In genomic region chr8:120177318-120178123, GRCm38 (mm10) we compare ENCODE assay signal across 7 mouse cellular contexts. TPM values are rescaled to one million over a fixed set of nuclear protein-coding genes. Genes with fewer than 3 reads are reported as not detected.
DNase-seq lines count a peak whose midpoint lies in the region; ATAC-seq and TF ChIP-seq lines count a peak whose summit lies in the region.

Fam92b (minus strand) TSS chr8:120177466.

- no peak within 1 kb of the TSS for H3K4me3 ChIP-seq in MEL (ENCODE audit: control insufficient read depth in 1 of 2, insufficient read depth in 1 of 2, low read depth in 2 of 2, low read length in 2 of 2)
- peak within 1 kb of the TSS; percentile 52 for H3K4me3 ChIP-seq in forebrain, embryonic 10.5 days
- H3K4me3 ChIP-seq in hindbrain, embryonic 16.5 days (ENCODE audit: low read length): no peak within 1 kb of the TSS
- H3K4me3 ChIP-seq in limb, embryonic 15.5 days: no peak within 1 kb of the TSS
- H3K4me3 ChIP-seq in myocyte: no peak within 1 kb of the TSS
- peak within 1 kb of the TSS; percentile 20 for H3K4me3 ChIP-seq in stomach, embryonic 16.5 days (replicated peaks; ENCODE audit: low read length)

- H3K36me3 ChIP-seq in MEL (ENCODE audit: control insufficient read depth in 1 of 2, insufficient read depth in 2 of 2, low read length in 2 of 2) (no peaks in the 10 kb centered on the region), myocyte (ENCODE audit: control insufficient read depth, insufficient read depth) (no peaks in the 10 kb centered on the region)
- H3K36me3 ChIP-seq in forebrain, embryonic 10.5 days (replicated peaks): no peaks in the 10 kb centered on the region
- no peaks in the 10 kb centered on the region for H3K36me3 ChIP-seq in hindbrain, embryonic 16.5 days (ENCODE audit: control insufficient read depth, insufficient read depth, low read length)
- H3K36me3 ChIP-seq in limb, embryonic 15.5 days: no peaks in the 10 kb centered on the region
- H3K36me3 ChIP-seq in stomach, embryonic 16.5 days (ENCODE audit: control insufficient read depth, insufficient read depth, low read length): no peaks in the 10 kb centered on the region

- H3K9ac ChIP-seq in MEL (ENCODE audit: control insufficient read depth, low read depth, low read length, poor library complexity, severe bottlenecking): no peak within 1 kb of the TSS
- peak within 1 kb of the TSS; percentile 43; the same call in 1 of the 2 replicates for H3K9ac ChIP-seq in hindbrain, embryonic 16.5 days (ENCODE audit: low read depth, low read length)
- no peak within 1 kb of the TSS for H3K9ac ChIP-seq in limb, embryonic 15.5 days
- peak within 1 kb of the TSS; percentile 42; the same call in 1 of the 2 replicates for H3K9ac ChIP-seq in stomach, embryonic 16.5 days (ENCODE audit: low read length)

- ATAC-seq in hindbrain, embryonic 16.5 days: peak; percentile 82
- peak; percentile 57 for ATAC-seq in limb, embryonic 15.5 days (ENCODE audit: insufficient number of reproducible peaks, low FRiP score, low TSS enrichment, low read depth)
- peak; percentile 86 for ATAC-seq in stomach, embryonic 16.5 days (ENCODE audit: insufficient read depth, low FRiP score)

- TF ChIP-seq POLR2A in MEL (IDR thresholded peaks at IDR 0.05; ENCODE audit: control insufficient read depth in 1 of 2, insufficient read depth in 1 of 2, low read depth in 1 of 2, low read length in 2 of 2, poor library complexity in 1 of 2): no peak
- TF ChIP-seq POLR2A in myocyte (IDR thresholded peaks at IDR 0.05; ENCODE audit: insufficient read length, low read depth): no peak

- no peaks in the 10 kb centered on the region for H3K4me1 ChIP-seq in MEL (ENCODE audit: control insufficient read depth in 1 of 2, insufficient read depth in 2 of 2, low read length in 2 of 2)
- H3K4me1 ChIP-seq in forebrain, embryonic 10.5 days: peaks cover 69% of the 10 kb centered on the region
- peaks cover 29% of the 10 kb centered on the region for H3K4me1 ChIP-seq in hindbrain, embryonic 16.5 days (ENCODE audit: control insufficient read depth, insufficient read depth, low read depth, low read length)
- peaks cover 40% of the 10 kb centered on the region for H3K4me1 ChIP-seq in limb, embryonic 15.5 days
- peaks cover 22% of the 10 kb centered on the region for H3K4me1 ChIP-seq in stomach, embryonic 16.5 days (ENCODE audit: control insufficient read depth, insufficient read depth, low read length)

- DNase-seq in CD4-positive helper T cell, adult 2 months (ENCODE audit: low read depth, low spot score): peak; percentile 48
- DNase-seq in MEL (ENCODE audit: low read depth, low spot score): peak; percentile 34
- peak; percentile 91 for DNase-seq in forebrain, embryonic 10.5 days (ENCODE audit: extremely low spot score, low spot score)

- no peaks in the 10 kb centered on the region for H3K79me2 ChIP-seq in MEL (ENCODE audit: control insufficient read depth, insufficient read depth, low read length, poor library complexity)
- no peaks in the 10 kb centered on the region for H3K79me2 ChIP-seq in myocyte (ENCODE audit: control insufficient read depth, insufficient read depth)

- peak within 1 kb of the TSS; percentile 35 for H3K4me2 ChIP-seq in hindbrain, embryonic 16.5 days (ENCODE audit: low read length)
- peak within 1 kb of the TSS; percentile 29 for H3K4me2 ChIP-seq in limb, embryonic 15.5 days
- peak within 1 kb of the TSS; percentile 2 for H3K4me2 ChIP-seq in myocyte (ENCODE audit: low read depth)
- H3K4me2 ChIP-seq in stomach, embryonic 16.5 days (ENCODE audit: low read depth, low read length): peak within 1 kb of the TSS; percentile 43

- no peaks in the 10 kb centered on the region for H3K27me3 ChIP-seq in MEL (ENCODE audit: control insufficient read depth in 1 of 2, insufficient read depth in 2 of 2, low read length in 2 of 2)
- peaks cover 76% of the 10 kb centered on the region for H3K27me3 ChIP-seq in forebrain, embryonic 10.5 days (ENCODE audit: poor library complexity, severe bottlenecking)
- H3K27me3 ChIP-seq in hindbrain, embryonic 16.5 days (replicated peaks; ENCODE audit: control insufficient read depth, insufficient read depth, low read length): no peaks in the 10 kb centered on the region
- H3K27me3 ChIP-seq in limb, embryonic 15.5 days: peaks cover 36% of the 10 kb centered on the region
- peaks cover 5% of the 10 kb centered on the region for H3K27me3 ChIP-seq in myocyte (ENCODE audit: control insufficient read depth, insufficient read depth, insufficient read length)
- no peaks in the 10 kb centered on the region for H3K27me3 ChIP-seq in stomach, embryonic 16.5 days (ENCODE audit: control insufficient read depth, insufficient read depth, low read length)

- H3ac ChIP-seq in myocyte (ENCODE audit: control insufficient read depth, insufficient read length): no peak within 1 kb of the TSS

- H3K9me3 ChIP-seq in MEL (replicated peaks; ENCODE audit: insufficient read depth, low read length): no peaks in the 10 kb centered on the region
- H3K9me3 ChIP-seq in forebrain, embryonic 10.5 days: no peaks in the 10 kb centered on the region
- H3K9me3 ChIP-seq in hindbrain, embryonic 16.5 days (ENCODE audit: control insufficient read depth, low read length): no peaks in the 10 kb centered on the region
- no peaks in the 10 kb centered on the region for H3K9me3 ChIP-seq in limb, embryonic 15.5 days
- H3K9me3 ChIP-seq in stomach, embryonic 16.5 days (replicated peaks; ENCODE audit: control insufficient read depth, low read length): no peaks in the 10 kb centered on the region

- TF ChIP-seq EP300 in MEL (IDR thresholded peaks at IDR 0.05; ENCODE audit: low read depth in 1 of 2, low read length in 2 of 2): no peak

- no peak within 1 kb of the TSS for H3K27ac ChIP-seq in MEL (ENCODE audit: control insufficient read depth, low read depth, low read length)
- peak within 1 kb of the TSS; percentile 90 for H3K27ac ChIP-seq in forebrain, embryonic 10.5 days
- H3K27ac ChIP-seq in hindbrain, embryonic 16.5 days (ENCODE audit: low read depth, low read length): peak within 1 kb of the TSS; percentile 36; the same call in 1 of the 2 replicates
- no peak within 1 kb of the TSS for H3K27ac ChIP-seq in limb, embryonic 15.5 days
- peak within 1 kb of the TSS; percentile 60 for H3K27ac ChIP-seq in stomach, embryonic 16.5 days (ENCODE audit: low read length)

- no peak for TF ChIP-seq CTCF in MEL (IDR thresholded peaks at IDR 0.05 in 2 of 3, conservative IDR thresholded peaks at IDR 0.05 in 1 of 3; ENCODE audit: control insufficient read depth in 1 of 3, insufficient read depth in 1 of 3, low read depth in 2 of 3, low read length in 3 of 3, poor library complexity in 1 of 3, severe bottlenecking in 1 of 3)

- 2% methylated on average over 16 of the region's 26 CpGs for WGBS in forebrain, embryonic 10.5 days
- WGBS in hindbrain, embryonic 16.5 days: 1% methylated on average over 21 of the region's 26 CpGs
- WGBS in limb, embryonic 15.5 days: 3% methylated on average over 23 of the region's 26 CpGs
- 4% methylated on average over 25 of the region's 26 CpGs for WGBS in stomach, embryonic 16.5 days

- TF ChIP-seq RAD21 in MEL (IDR thresholded peaks at IDR 0.05; ENCODE audit: low read depth, low read length): no peak

TF ChIP-seq in MEL, 35 proteins besides CTCF, POLR2A, EP300 and RAD21:
- TF ChIP-seq ZKSCAN1 (IDR thresholded peaks at IDR 0.05; ENCODE audit: low read depth, low read length): no peak
- no peak for TF ChIP-seq POLR2AphosphoS2 (IDR thresholded peaks at IDR 0.05; ENCODE audit: low read length)
- TF ChIP-seq KAT2A (conservative IDR thresholded peaks at IDR 0.05; ENCODE audit: low read depth, low read length): no peak
- no peak for TF ChIP-seq BHLHE40 (IDR thresholded peaks at IDR 0.05; ENCODE audit: borderline replicate concordance, low read depth, low read length)
- TF ChIP-seq UBTF (IDR thresholded peaks at IDR 0.05; ENCODE audit: borderline replicate concordance, insufficient read depth, low read depth, low read length): no peak
- TF ChIP-seq NELFE (IDR thresholded peaks at IDR 0.05; ENCODE audit: low read depth, low read length): no peak
- no peak for TF ChIP-seq ZNF384 (IDR thresholded peaks at IDR 0.05; ENCODE audit: low read depth, low read length)
- no peak for TF ChIP-seq USF1 (IDR thresholded peaks at IDR 0.05; ENCODE audit: low read depth, low read length)
- no peak for TF ChIP-seq MAZ (IDR thresholded peaks at IDR 0.05; ENCODE audit: low read depth, low read length)
- no peak for TF ChIP-seq MXI1 (IDR thresholded peaks at IDR 0.05; ENCODE audit: low read depth, low read length)

TF ChIP-seq in myocyte, 11 proteins besides CTCF, POLR2A, EP300 and RAD21:
- no peak for TF ChIP-seq MAX (IDR thresholded peaks at IDR 0.05; ENCODE audit: low read depth)
- no peak for TF ChIP-seq USF1 (IDR thresholded peaks at IDR 0.05; ENCODE audit: low read depth)
- no peak for TF ChIP-seq MYOG (IDR thresholded peaks at IDR 0.05; ENCODE audit: control insufficient read depth in 1 of 3, insufficient read depth in 1 of 3, insufficient read length in 2 of 3, low read depth in 2 of 3)
- TF ChIP-seq SRF (IDR thresholded peaks at IDR 0.05; ENCODE audit: control insufficient read depth, insufficient read length, low read depth): no peak
- TF ChIP-seq REST (IDR thresholded peaks at IDR 0.05; ENCODE audit: insufficient read depth, insufficient read length): no peak
- no peak for TF ChIP-seq E2F4 (IDR thresholded peaks at IDR 0.05; ENCODE audit: insufficient read depth)
TF ChIP-seq in myocyte: peak in this region for 0.

RNA-seq across cellular contexts. Expression of gene Fam92b, which starts in this region (rescaled TPM):
- total RNA-seq in MEL (2012; rRNA removed): not detected in 2 replicates
- not detected for polyA plus RNA-seq in MEL (2012; ENCODE audit: insufficient read depth in 1 of 2, insufficient read length in 2 of 2, low read depth in 1 of 2, low replicate concordance in 2 of 2, missing spikeins in 1 of 2)
- polyA plus RNA-seq in forebrain, embryonic 10.5 days (2016; fragmentation: Nextera tagmentation; extraction: Ambion mirVana): 2.0 TPM in 2 replicates
- polyA plus RNA-seq in hindbrain, embryonic 16.5 days (2015; fragmentation: Nextera tagmentation; extraction: Ambion mirVana): 1.8 and 2.6 TPM in 2 replicates
- not detected in 2 replicates for polyA plus RNA-seq in limb, embryonic 15.5 days (2015; fragmentation: Nextera tagmentation; extraction: Ambion mirVana)
- not detected for polyA plus RNA-seq in myocyte (2012; fragmentation: generic; extraction: Trizol)
- polyA plus RNA-seq in stomach, embryonic 16.5 days (2015; fragmentation: Nextera tagmentation; extraction: Ambion mirVana): 0.57 and 0.72 TPM in 2 replicates

Comparison
In these comparisons a context has a peak if more than half of its experiments do, and no peak if none do; other contexts are left out.
1. Peak in DNase-seq in MEL; RNA of the gene not detected or under 1 TPM.
2. Peak in ATAC-seq and H3K4me2 ChIP-seq in limb, embryonic 15.5 days; RNA of the gene not detected or under 1 TPM.
3. Peak in ATAC-seq, H3K4me3 ChIP-seq, H3K27ac ChIP-seq, H3K9ac ChIP-seq and H3K4me2 ChIP-seq in stomach, embryonic 16.5 days; RNA of the gene not detected or under 1 TPM.
4. DNase-seq: peak in every context shown above with its lines; median percentile 91 in forebrain, embryonic 10.5 days; 48 in CD4-positive helper T cell, adult 2 months; 34 in MEL.
5. H3K27ac ChIP-seq: peak in forebrain, embryonic 10.5 days (single experiment) and hindbrain, embryonic 16.5 days (single experiment); none in MEL (single experiment) and limb, embryonic 15.5 days (single experiment).
6. Peak in every context shown above with its lines, with median percentiles within 50 percentile points of each other: ATAC-seq and H3K4me2 ChIP-seq.